Comparison of ENCODE assay signal across 8 mouse cellular contexts in the genomic region with DNA sequence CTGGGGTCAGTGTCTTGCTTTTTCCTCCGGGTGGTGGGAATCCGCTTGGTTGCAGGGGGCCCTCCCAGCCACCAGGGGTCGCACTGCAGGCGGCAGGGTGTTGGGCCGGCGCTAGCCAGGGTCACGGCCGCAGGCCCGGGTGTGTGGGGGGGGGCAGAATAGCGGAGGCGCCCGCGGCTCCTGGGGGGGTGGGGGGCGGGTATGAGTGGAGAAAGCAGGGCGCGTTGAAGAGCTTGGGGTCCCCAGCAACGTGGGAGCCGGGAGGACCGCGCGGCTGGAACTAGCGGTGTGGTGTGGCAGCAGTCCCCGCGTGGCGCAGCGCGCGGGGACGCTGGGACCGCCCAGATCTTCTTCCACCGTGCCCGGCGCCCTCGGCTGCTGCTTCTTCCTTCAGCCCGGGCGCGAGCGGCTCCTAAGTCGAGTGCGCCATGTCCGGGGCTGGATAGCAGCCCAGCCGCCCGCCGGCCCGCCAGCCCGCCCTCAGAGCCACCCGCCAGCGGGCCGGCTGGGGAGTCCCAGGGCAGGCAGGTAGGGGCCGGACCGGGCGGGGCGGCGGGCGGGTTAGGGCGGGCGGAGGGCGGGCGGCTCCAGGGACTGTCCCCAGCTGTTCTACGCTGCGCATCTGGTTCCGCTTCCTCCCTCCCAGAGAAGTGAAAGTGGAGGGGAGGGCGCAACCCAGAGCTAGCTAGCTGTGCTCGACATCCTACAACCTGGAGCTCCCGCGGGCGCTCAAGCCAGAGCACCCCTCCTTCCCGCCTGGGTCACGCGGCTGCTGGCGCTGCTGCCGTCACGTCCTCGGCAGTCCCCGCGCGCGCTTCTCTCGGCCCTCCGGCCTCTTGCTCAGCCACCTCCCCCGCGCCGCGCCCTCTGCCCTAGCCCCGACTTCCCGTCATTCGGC. TPM values are rescaled to one million over a fixed set of nuclear protein-coding genes. Genes with fewer than 3 reads are reported as not detected.
DNase-seq lines count a peak whose midpoint lies in the region; ATAC-seq and TF ChIP-seq lines count a peak whose summit lies in the region.

Dennd4b (plus strand) TSS at position 152 of the 898 bp plus-strand sequence.

- peak within 1 kb of the TSS; percentile 71 for H3K4me3 ChIP-seq in ES-Bruce4 (ENCODE audit: low read depth, low read length)
- H3K4me3 ChIP-seq in forebrain, embryonic 14.5 days (ENCODE audit: low read depth, low read length) = peak within 1 kb of the TSS; percentile 88
- H3K4me3 ChIP-seq in liver, embryonic 16.5 days (ENCODE audit: low read depth, low read length) = peak within 1 kb of the TSS; percentile 81
- peak within 1 kb of the TSS; percentile 93 for H3K4me3 ChIP-seq in neural tube, embryonic 12.5 days
- peak within 1 kb of the TSS; percentile 83 for H3K4me3 ChIP-seq in stomach, postnatal 0 days (ENCODE audit: low read depth, low read length)

- H3K4me2 ChIP-seq in forebrain, embryonic 14.5 days (ENCODE audit: low read length) = peak within 1 kb of the TSS; percentile 87
- peak within 1 kb of the TSS; percentile 84 for H3K4me2 ChIP-seq in liver, embryonic 16.5 days (ENCODE audit: low read depth, low read length)
- peak within 1 kb of the TSS; percentile 81 for H3K4me2 ChIP-seq in neural tube, embryonic 12.5 days (replicated peaks)
- H3K4me2 ChIP-seq in stomach, postnatal 0 days (replicated peaks; ENCODE audit: low read depth) = peak within 1 kb of the TSS; percentile 86

- no peak for TF ChIP-seq POLR2A in ES-Bruce4 (IDR thresholded peaks at IDR 0.05; ENCODE audit: insufficient read depth, low read length)

- peak; percentile 89 for TF ChIP-seq CTCF in ES-Bruce4 (IDR thresholded peaks at IDR 0.05; ENCODE audit: low read depth, low read length)
- TF ChIP-seq CTCF in stomach, postnatal 0 days (IDR thresholded peaks at IDR 0.05; ENCODE audit: low read depth) = peak; percentile 91

- no peaks in the 10 kb centered on the region for H3K27me3 ChIP-seq in ES-Bruce4 (ENCODE audit: control insufficient read depth, insufficient read depth, low read length, poor library complexity, severe bottlenecking)
- no peaks in the 10 kb centered on the region for H3K27me3 ChIP-seq in forebrain, embryonic 14.5 days (replicated peaks; ENCODE audit: control insufficient read depth, insufficient read depth, low read length)
- no peaks in the 10 kb centered on the region for H3K27me3 ChIP-seq in liver, embryonic 16.5 days (ENCODE audit: control insufficient read depth, insufficient read depth, low read depth, low read length)
- no peaks in the 10 kb centered on the region for H3K27me3 ChIP-seq in neural tube, embryonic 12.5 days (replicated peaks)
- no peaks in the 10 kb centered on the region for H3K27me3 ChIP-seq in stomach, postnatal 0 days (ENCODE audit: control insufficient read depth, insufficient read depth, low read length)

- under 1% methylated on average over 70 of the region's 87 CpGs for WGBS in forebrain, embryonic 14.5 days
- under 1% methylated on average over 71 of the region's 87 CpGs for WGBS in liver, embryonic 16.5 days (ENCODE audit: insufficient replicate concordance)
- WGBS in neural tube, embryonic 12.5 days = under 1% methylated on average over 80 of the region's 87 CpGs
- WGBS in stomach, postnatal 0 days = 0% methylated on average over 64 of the region's 87 CpGs

- peak; percentile 90 for DNase-seq in cerebellum, adult 11 months
- peak; percentile 77 for DNase-seq in forebrain, embryonic 14.5 days (ENCODE audit: low spot score)
- DNase-seq in heart, postnatal 10 days = peak; percentile 94 to 97
- peak; percentile 96 for DNase-seq in kidney, postnatal 4 days
- peak; percentile 89 for DNase-seq in stomach, postnatal 0 days (ENCODE audit: low spot score)

- H3K9me3 ChIP-seq in ES-Bruce4 (replicated peaks; ENCODE audit: control insufficient read depth, insufficient read depth, low read length, poor library complexity, severe bottlenecking) = no peaks in the 10 kb centered on the region
- H3K9me3 ChIP-seq in forebrain, embryonic 14.5 days (replicated peaks; ENCODE audit: control insufficient read depth, low read length) = no peaks in the 10 kb centered on the region
- no peaks in the 10 kb centered on the region for H3K9me3 ChIP-seq in liver, embryonic 16.5 days (replicated peaks; ENCODE audit: control insufficient read depth, low read length)
- H3K9me3 ChIP-seq in neural tube, embryonic 12.5 days = no peaks in the 10 kb centered on the region
- no peaks in the 10 kb centered on the region for H3K9me3 ChIP-seq in stomach, postnatal 0 days (ENCODE audit: control insufficient read depth, low read length)

- peak; percentile 84 for ATAC-seq in forebrain, embryonic 14.5 days
- peak; percentile 93 for ATAC-seq in liver, embryonic 16.5 days (ENCODE audit: low read depth)
- peak; percentile 90 for ATAC-seq in neural tube, embryonic 12.5 days (ENCODE audit: low FRiP score, low read depth)
- ATAC-seq in stomach, postnatal 0 days (ENCODE audit: low FRiP score, low TSS enrichment) = peak; percentile 88

- H3K9ac ChIP-seq in ES-Bruce4 (ENCODE audit: low read depth, poor library complexity, severe bottlenecking) = peak within 1 kb of the TSS; percentile 90
- H3K9ac ChIP-seq in forebrain, embryonic 14.5 days (ENCODE audit: low read length) = peak within 1 kb of the TSS; percentile 89
- H3K9ac ChIP-seq in liver, embryonic 16.5 days (ENCODE audit: low read depth, low read length) = peak within 1 kb of the TSS; percentile 78
- peak within 1 kb of the TSS; percentile 94 for H3K9ac ChIP-seq in neural tube, embryonic 12.5 days
- H3K9ac ChIP-seq in stomach, postnatal 0 days (ENCODE audit: low read length) = peak within 1 kb of the TSS; percentile 84

- no peaks in the 10 kb centered on the region for H3K4me1 ChIP-seq in ES-Bruce4 (ENCODE audit: control insufficient read depth, insufficient read depth, low read length)
- H3K4me1 ChIP-seq in forebrain, embryonic 14.5 days (ENCODE audit: control insufficient read depth, insufficient read depth, low read length) = peaks cover 4% of the 10 kb centered on the region; the same call in 1 of the 2 replicates
- peaks cover 26% of the 10 kb centered on the region for H3K4me1 ChIP-seq in liver, embryonic 16.5 days (ENCODE audit: control insufficient read depth, low read depth, low read length)
- peaks cover 9% of the 10 kb centered on the region for H3K4me1 ChIP-seq in neural tube, embryonic 12.5 days
- H3K4me1 ChIP-seq in stomach, postnatal 0 days (replicated peaks; ENCODE audit: control insufficient read depth, insufficient read depth) = 0 out of 2 replicates have a peak, but pooled peaks cover 4% of the 10 kb centered on the region

- intact Hi-C loops in heart, postnatal 10 days (cut with DNase I) = loop anchor here (1.0 kb wide), 2 partner anchors 27 to 108 kb away; no protein-coding TSS in a partner anchor

- peak within 1 kb of the TSS; percentile 37 for H3K27ac ChIP-seq in ES-Bruce4 (ENCODE audit: insufficient read depth, low read length)
- H3K27ac ChIP-seq in forebrain, embryonic 14.5 days (ENCODE audit: low read depth, low read length) = peak within 1 kb of the TSS; percentile 90
- H3K27ac ChIP-seq in liver, embryonic 16.5 days (ENCODE audit: low read length) = peak within 1 kb of the TSS; percentile 92
- H3K27ac ChIP-seq in neural tube, embryonic 12.5 days = peak within 1 kb of the TSS; percentile 92
- peak within 1 kb of the TSS; percentile 97 for H3K27ac ChIP-seq in stomach, postnatal 0 days (replicated peaks)

- no peak for TF ChIP-seq EP300 in ES-Bruce4 (IDR thresholded peaks at IDR 0.05; ENCODE audit: insufficient read depth, low read depth, low read length)
- TF ChIP-seq EP300 in stomach, postnatal 0 days (optimal IDR thresholded peaks at IDR 0.05) = no peak

- peaks cover 1% of the 10 kb centered on the region for H3K36me3 ChIP-seq in ES-Bruce4 (ENCODE audit: control insufficient read depth, insufficient read depth, low read length, poor library complexity, severe bottlenecking)
- peaks cover 45% of the 10 kb centered on the region for H3K36me3 ChIP-seq in forebrain, embryonic 14.5 days (ENCODE audit: control insufficient read depth, insufficient read depth, low read length)
- H3K36me3 ChIP-seq in liver, embryonic 16.5 days (ENCODE audit: control insufficient read depth, insufficient read depth) = no peaks in the 10 kb centered on the region; the same call in none of the 2 replicates
- H3K36me3 ChIP-seq in neural tube, embryonic 12.5 days = peaks cover 42% of the 10 kb centered on the region
- H3K36me3 ChIP-seq in stomach, postnatal 0 days (ENCODE audit: control insufficient read depth, insufficient read depth, low read length) = peaks cover 16% of the 10 kb centered on the region

RNA-seq across cellular contexts. Expression of gene Dennd4b, which starts in this region (rescaled TPM):
- 12.3 and 12.8 TPM in 2 replicates for polyA plus RNA-seq in ES-Bruce4 (2011; ENCODE audit: insufficient read depth, insufficient read length, low read depth, missing spikeins)
- polyA plus RNA-seq in forebrain, embryonic 14.5 days (2014; fragmentation: Nextera tagmentation; extraction: Ambion mirVana) = 3.4 and 3.7 TPM in 2 replicates
- total RNA-seq in heart, postnatal 10 days (2021) = 10 to 100 TPM; 16.8 to 19.7 TPM
- 2.3 and 2.8 TPM in 2 replicates for polyA plus RNA-seq in liver, embryonic 16.5 days (2015; fragmentation: Nextera tagmentation; extraction: Ambion mirVana)
- 6.6 and 6.8 TPM in 2 replicates for polyA plus RNA-seq in neural tube, embryonic 12.5 days (2016; fragmentation: Nextera tagmentation; extraction: Ambion mirVana)
- 0.95 and 1.1 TPM in 2 replicates for polyA plus RNA-seq in stomach, postnatal 0 days (2015; fragmentation: Nextera tagmentation; extraction: Ambion mirVana)

Comparison
In these comparisons a context has a peak if more than half of its experiments do, and no peak if none do; other contexts are left out.
1. Peak in every context shown above with its lines: DNase-seq, ATAC-seq, H3K4me3 ChIP-seq and H3K27ac ChIP-seq.
2. H3K27ac ChIP-seq: peak in every context shown above with its lines; median percentile 97 in stomach, postnatal 0 days; 92 in liver, embryonic 16.5 days; 92 in neural tube, embryonic 12.5 days; 90 in forebrain, embryonic 14.5 days; 37 in ES-Bruce4.